Comparison of ENCODE assay signal across 8 mouse cellular contexts in the genomic region with DNA sequence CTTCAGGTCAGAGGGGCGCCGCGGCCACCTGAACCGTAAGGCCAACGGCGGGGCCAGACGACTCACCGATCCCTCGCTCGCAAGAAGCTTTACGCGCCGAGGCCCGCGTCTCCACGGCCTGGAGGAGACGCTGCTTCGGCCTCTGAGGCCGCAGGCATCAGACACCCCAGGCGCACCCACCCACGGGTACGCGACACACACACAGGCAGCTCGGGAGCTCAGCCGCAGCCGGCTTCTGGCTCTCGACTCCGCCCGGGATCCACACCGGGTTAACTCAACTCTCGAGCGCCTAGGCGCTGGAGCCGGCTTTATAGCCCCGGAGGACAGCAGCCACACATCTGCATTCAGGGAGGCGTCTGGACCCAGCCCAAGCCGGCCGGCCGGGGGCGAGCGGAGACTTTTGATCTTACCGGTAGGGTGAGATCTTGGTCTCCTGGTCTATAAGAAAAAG. TPM values are rescaled to one million over a fixed set of nuclear protein-coding genes. Genes with fewer than 3 reads are reported as not detected.
DNase-seq lines count a peak whose midpoint lies in the region; ATAC-seq and TF ChIP-seq lines count a peak whose summit lies in the region.
"Had no signal": no experiment of that assay in that cellular context is flagged by ENCODE, and none has a peak within 500 bp of the region (broad histone marks: within the 10 kb centered on the region; RNA-seq: fewer than 3 reads in every experiment).

No protein-coding gene starts in this region.

- no peak for TF ChIP-seq EP300 in ES-Bruce4 (IDR thresholded peaks at IDR 0.05; ENCODE audit: insufficient read depth, low read depth, low read length)
- no peak for TF ChIP-seq EP300 in heart, postnatal 0 days (IDR thresholded peaks at IDR 0.05; ENCODE audit: low read depth)

- H3K4me2 ChIP-seq in heart, postnatal 0 days (ENCODE audit: low read depth, low read length): peak overlapping the region; percentile 100
- H3K4me2 ChIP-seq in midbrain, embryonic 11.5 days: peak overlapping the region; percentile 88

- TF ChIP-seq POLR2A in ES-Bruce4 (IDR thresholded peaks at IDR 0.05; ENCODE audit: insufficient read depth, low read length): no peak
- no peak for TF ChIP-seq POLR2A in embryonic fibroblast, embryonic 13.5 days (IDR thresholded peaks at IDR 0.05; ENCODE audit: low read depth, low read length)

- peak overlapping the region; percentile 90 for H3K9ac ChIP-seq in ES-Bruce4 (ENCODE audit: low read depth, poor library complexity, severe bottlenecking)
- H3K9ac ChIP-seq in heart, postnatal 0 days (replicated peaks; ENCODE audit: low read depth, low read length): peak overlapping the region; percentile 54
- H3K9ac ChIP-seq in midbrain, embryonic 11.5 days (ENCODE audit: low read length): peak overlapping the region; percentile 68

- TF ChIP-seq CTCF in ES-Bruce4 (IDR thresholded peaks at IDR 0.05; ENCODE audit: low read depth, low read length): no peak
- TF ChIP-seq CTCF in embryonic fibroblast, embryonic 13.5 days (IDR thresholded peaks at IDR 0.05; ENCODE audit: borderline replicate concordance, insufficient read depth, low read length): no peak
- TF ChIP-seq CTCF in heart, postnatal 0 days (IDR thresholded peaks at IDR 0.05; ENCODE audit: low read depth): no peak

- H3K4me3 ChIP-seq in ES-Bruce4 (ENCODE audit: low read depth, low read length): peak overlapping the region; percentile 46
- H3K4me3 ChIP-seq in embryonic fibroblast, embryonic 13.5 days (ENCODE audit: insufficient read depth, low read length): peak overlapping the region; percentile 69
- peak overlapping the region; percentile 74 for H3K4me3 ChIP-seq in heart, postnatal 0 days (ENCODE audit: low read depth, low read length)
- H3K4me3 ChIP-seq in midbrain, embryonic 11.5 days (ENCODE audit: low read depth, low read length): peak overlapping the region; percentile 76

- H3K9me3 ChIP-seq in ES-Bruce4 (replicated peaks; ENCODE audit: control insufficient read depth, insufficient read depth, low read length, poor library complexity, severe bottlenecking): no peaks in the 10 kb centered on the region
- no peaks in the 10 kb centered on the region for H3K9me3 ChIP-seq in heart, postnatal 0 days (replicated peaks; ENCODE audit: control insufficient read depth, low read length)
- no peaks in the 10 kb centered on the region for H3K9me3 ChIP-seq in midbrain, embryonic 11.5 days (ENCODE audit: control insufficient read depth, low read length)

- no peaks in the 10 kb centered on the region for H3K36me3 ChIP-seq in ES-Bruce4 (ENCODE audit: control insufficient read depth, insufficient read depth, low read length, poor library complexity, severe bottlenecking)
- H3K36me3 ChIP-seq in heart, postnatal 0 days (replicated peaks; ENCODE audit: control insufficient read depth, insufficient read depth, low read length): no peaks in the 10 kb centered on the region
- H3K36me3 ChIP-seq in midbrain, embryonic 11.5 days (ENCODE audit: control insufficient read depth, insufficient read depth, low read length): no peaks in the 10 kb centered on the region

- DNase-seq in ZHBTc4 (ENCODE audit: low read depth, low spot score): peak; percentile 89
- no peak for DNase-seq in heart, postnatal 0 days (ENCODE audit: low spot score)
- DNase-seq in kidney, postnatal 25 days: peak; percentile 50 to 58
- peak; percentile 92 for DNase-seq in midbrain, embryonic 11.5 days (ENCODE audit: low spot score, missing footprints)
- DNase-seq in urinary bladder, adult 2 months (ENCODE audit: low spot score): peak; percentile 52

- under 1% methylated on average over 42 of the region's 42 CpGs for WGBS in heart, postnatal 0 days
- WGBS in midbrain, embryonic 11.5 days: 0% methylated on average over 42 of the region's 42 CpGs

- H3K27ac ChIP-seq in ES-Bruce4 (ENCODE audit: insufficient read depth, low read length): no peak overlapping the region
- peak overlapping the region; percentile 70 for H3K27ac ChIP-seq in embryonic fibroblast, embryonic 13.5 days (ENCODE audit: insufficient read depth, low read length)
- H3K27ac ChIP-seq in heart, postnatal 0 days (ENCODE audit: low read depth): no peak overlapping the region
- H3K27ac ChIP-seq in midbrain, embryonic 11.5 days (ENCODE audit: low read depth, low read length): no peak overlapping the region

- H3K27me3 ChIP-seq in ES-Bruce4 (ENCODE audit: control insufficient read depth, insufficient read depth, low read length, poor library complexity, severe bottlenecking): peaks cover 10% of the 10 kb centered on the region; the same call in 1 of the 2 replicates
- peaks cover 68% of the 10 kb centered on the region for H3K27me3 ChIP-seq in heart, postnatal 0 days (ENCODE audit: control insufficient read depth, insufficient read depth, low read length)
- H3K27me3 ChIP-seq in midbrain, embryonic 11.5 days (ENCODE audit: control insufficient read depth, insufficient read depth, low read length): peaks cover 62% of the 10 kb centered on the region

- ATAC-seq in heart, postnatal 0 days (ENCODE audit: insufficient read depth, low read depth): peak; percentile 5; the same call in 1 of the 2 replicates
- peak; percentile 22; the same call in 1 of the 2 replicates for ATAC-seq in midbrain, embryonic 11.5 days (ENCODE audit: low FRiP score)

- peaks cover 3% of the 10 kb centered on the region for H3K4me1 ChIP-seq in ES-Bruce4 (ENCODE audit: control insufficient read depth, insufficient read depth, low read length)
- H3K4me1 ChIP-seq in embryonic fibroblast, embryonic 13.5 days (ENCODE audit: control insufficient read depth, insufficient read depth, low read length): no peaks in the 10 kb centered on the region
- peaks cover 7% of the 10 kb centered on the region; the same call in 1 of the 2 replicates for H3K4me1 ChIP-seq in heart, postnatal 0 days (ENCODE audit: control insufficient read depth, insufficient read depth)
- peaks cover 12% of the 10 kb centered on the region for H3K4me1 ChIP-seq in midbrain, embryonic 11.5 days (ENCODE audit: control insufficient read depth, insufficient read depth, low read length)

RNA-seq across cellular contexts. Expression of a gene that starts 2.1 kb away (rescaled TPM):
- polyA plus RNA-seq in ES-Bruce4 (2011; ENCODE audit: insufficient read depth, insufficient read length, low read depth, missing spikeins): 0.91 and 1.3 TPM in 2 replicates
- polyA plus RNA-seq in embryonic fibroblast, embryonic 13.5 days (2011; ENCODE audit: insufficient read length, low read depth, missing spikeins): 12.8 and 14.0 TPM in 2 replicates
- 0.62 and 1.3 TPM in 2 replicates for total RNA-seq in heart, postnatal 0 days (2014; rRNA removed; ENCODE audit: low replicate concordance)
- polyA plus RNA-seq in heart, postnatal 0 days (2015; fragmentation: Nextera tagmentation; extraction: Ambion mirVana): 1.3 TPM in 2 replicates
- 3.2 and 4.1 TPM in 2 replicates for polyA plus RNA-seq in midbrain, embryonic 11.5 days (2014; fragmentation: Nextera tagmentation; extraction: Ambion mirVana)
- 22.7 and 34.0 TPM in 2 replicates for polyA plus RNA-seq in urinary bladder, adult 2 months (2012; rRNA removed)
- polyA plus RNA-seq: erythroblast, embryonic 14.5 days had no signal
